Mouse (Mus musculus): ENCODE data around the gene Spata17. TPM values are rescaled to one million over a fixed set of nuclear protein-coding genes. Genes with fewer than 3 reads are reported as not detected.

The Spata17 gene
- polyA plus RNA-seq, 2 experiments, result 0.10 to 0.12 TPM

DNA sequence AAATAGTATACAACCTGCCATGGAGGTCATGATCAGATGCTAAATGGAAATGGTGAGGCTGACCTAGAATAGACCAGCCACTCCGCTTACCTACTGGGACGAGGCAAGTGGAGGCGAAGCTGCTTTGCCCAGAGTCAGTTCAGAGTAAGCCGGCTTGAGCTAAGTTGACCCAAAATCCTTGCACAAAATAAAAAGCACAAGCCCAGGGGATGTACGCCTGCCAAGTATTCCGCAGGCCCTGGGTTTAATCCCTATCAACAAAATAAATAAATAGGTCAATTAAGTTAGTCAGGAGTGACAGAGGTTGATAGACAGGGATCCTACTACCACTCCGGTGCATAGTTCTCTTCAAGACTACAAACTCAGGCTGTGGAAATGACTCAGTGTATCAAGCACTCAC is 207.0 kb downstream of the Spata17 start:
- no peaks in the 10 kb centered on the region for H3K4me1 ChIP-seq (replicated peaks; ENCODE audit: control insufficient read depth in 2 of 2, insufficient read depth in 2 of 2, low read length in 1 of 2)
- ATAC-seq (ENCODE audit: insufficient read depth) (no peak), DNase-seq (ENCODE audit: low read depth in 3 of 3, low spot score in 3 of 3) (no peak)
- H3K4me2 ChIP-seq (ENCODE audit: low read depth), result no peak overlapping the region
- H3K9ac ChIP-seq (replicated peaks), result no peak overlapping the region
- H3K36me3 ChIP-seq (replicated peaks; ENCODE audit: control insufficient read depth, insufficient read depth, low read depth), result no peaks in the 10 kb centered on the region
- H3K27ac ChIP-seq, result no peak overlapping the region
- WGBS (ENCODE audit: insufficient replicate concordance), result 77% methylated on average over 7 of the region's 7 CpGs
- no peak overlapping the region for H3K4me3 ChIP-seq (ENCODE audit: insufficient read depth in 1 of 2, low read depth in 2 of 2, low read length in 2 of 2)
- H3K27me3 ChIP-seq (ENCODE audit: control insufficient read depth, insufficient read depth, low read length), result no peaks in the 10 kb centered on the region
- H3K9me3 ChIP-seq (ENCODE audit: control insufficient read depth, low read length), result no peaks in the 10 kb centered on the region
- no peak for TF ChIP-seq CTCF (IDR thresholded peaks at IDR 0.05; ENCODE audit: low read depth)
- TF ChIP-seq EP300 (IDR thresholded peaks at IDR 0.05; ENCODE audit: low read depth), result no peak

DNA sequence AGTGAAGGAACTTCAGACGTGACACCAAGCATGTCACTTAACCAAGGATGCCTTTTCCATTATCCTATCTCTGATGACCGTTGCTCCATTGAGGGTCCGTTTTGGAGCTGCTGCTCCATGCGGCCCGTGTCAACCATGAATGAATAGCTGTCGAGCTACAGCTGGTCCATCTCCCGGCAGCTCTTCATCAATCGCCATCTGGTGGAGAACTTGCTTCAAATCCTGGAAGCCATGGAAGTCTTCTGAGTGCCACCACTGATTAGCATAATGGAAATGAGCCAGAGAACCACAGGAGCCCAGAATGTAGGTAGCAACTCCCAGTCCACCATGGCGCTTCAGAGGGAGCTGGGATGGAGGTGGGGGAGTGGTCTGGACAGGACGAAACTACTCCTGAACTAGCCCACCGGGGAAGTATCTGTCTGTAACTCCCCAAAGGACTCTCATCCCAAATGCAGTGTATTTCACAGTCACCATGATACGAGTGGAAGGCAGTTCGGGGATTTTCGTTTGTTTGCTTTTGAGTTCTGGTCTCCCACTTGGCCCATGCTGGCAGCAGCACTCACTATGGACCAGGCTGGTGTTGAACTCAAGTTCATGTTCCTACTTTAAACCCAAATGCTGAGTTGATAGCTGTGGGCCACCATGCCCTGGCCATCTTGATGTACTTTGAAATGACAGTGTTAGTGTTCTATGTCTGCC is 208.9 kb downstream of the Spata17 start:
- Histone ChIP-seq H3K4me3 (ENCODE audit: insufficient read depth in 1 of 2, low read depth in 2 of 2, low read length in 2 of 2) (no peak overlapping the region), H3K4me2 (ENCODE audit: low read depth) (no peak overlapping the region), H3K9ac (replicated peaks) (no peak overlapping the region), H3K4me1 (replicated peaks; ENCODE audit: control insufficient read depth in 2 of 2, insufficient read depth in 2 of 2, low read length in 1 of 2) (no peaks in the 10 kb centered on the region), H3K27ac (no peak overlapping the region), H3K9me3 (ENCODE audit: control insufficient read depth, low read length) (no peaks in the 10 kb centered on the region), H3K36me3 (replicated peaks; ENCODE audit: control insufficient read depth, insufficient read depth, low read depth) (no peaks in the 10 kb centered on the region), H3K27me3 (ENCODE audit: control insufficient read depth, insufficient read depth, low read length) (no peaks in the 10 kb centered on the region)
- no peak for TF ChIP-seq EP300 (IDR thresholded peaks at IDR 0.05; ENCODE audit: low read depth)
- TF ChIP-seq CTCF (IDR thresholded peaks at IDR 0.05; ENCODE audit: low read depth), result no peak
- 69% methylated on average over 14 of the region's 14 CpGs for WGBS (ENCODE audit: insufficient replicate concordance)
- ATAC-seq (ENCODE audit: insufficient read depth) (no peak), DNase-seq (ENCODE audit: low read depth in 3 of 3, low spot score in 3 of 3) (no peak)

DNA sequence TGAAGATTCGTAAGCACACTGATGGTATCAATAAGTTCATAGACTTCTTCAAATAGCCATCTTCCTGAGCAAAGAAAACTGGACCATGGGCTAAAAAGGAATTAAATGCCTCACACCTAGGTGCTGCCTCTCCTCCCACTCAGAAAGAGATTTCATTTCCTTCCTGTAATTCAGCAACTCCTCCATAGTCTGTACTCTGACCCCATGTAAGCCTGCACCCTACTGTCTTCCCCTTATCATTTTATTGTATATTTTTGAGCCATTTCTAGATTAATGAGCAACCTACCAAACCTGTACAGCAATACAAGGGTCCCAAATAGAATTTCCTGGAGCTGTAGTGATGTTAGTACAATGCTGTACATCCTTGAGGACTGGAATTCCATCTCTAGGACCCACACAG is 211.0 kb downstream of the Spata17 start:
- Histone ChIP-seq H3K9me3 (ENCODE audit: control insufficient read depth, low read length) (no peaks in the 10 kb centered on the region), H3K4me3 (ENCODE audit: insufficient read depth in 1 of 2, low read depth in 2 of 2, low read length in 2 of 2) (no peak overlapping the region), H3K4me1 (replicated peaks; ENCODE audit: control insufficient read depth in 2 of 2, insufficient read depth in 2 of 2, low read length in 1 of 2) (no peaks in the 10 kb centered on the region), H3K9ac (replicated peaks) (no peak overlapping the region), H3K36me3 (replicated peaks; ENCODE audit: control insufficient read depth, insufficient read depth, low read depth) (no peaks in the 10 kb centered on the region), H3K27me3 (ENCODE audit: control insufficient read depth, insufficient read depth, low read length) (no peaks in the 10 kb centered on the region), H3K4me2 (ENCODE audit: low read depth) (no peak overlapping the region), H3K27ac (no peak overlapping the region)
- DNase-seq (ENCODE audit: low read depth in 3 of 3, low spot score in 3 of 3) (no peak), ATAC-seq (ENCODE audit: insufficient read depth) (no peak)
- 63% methylated on average over 1 of the region's 1 CpGs for WGBS (ENCODE audit: insufficient replicate concordance)
- TF ChIP-seq CTCF (IDR thresholded peaks at IDR 0.05; ENCODE audit: low read depth) (no peak), EP300 (IDR thresholded peaks at IDR 0.05; ENCODE audit: low read depth) (no peak)

DNA sequence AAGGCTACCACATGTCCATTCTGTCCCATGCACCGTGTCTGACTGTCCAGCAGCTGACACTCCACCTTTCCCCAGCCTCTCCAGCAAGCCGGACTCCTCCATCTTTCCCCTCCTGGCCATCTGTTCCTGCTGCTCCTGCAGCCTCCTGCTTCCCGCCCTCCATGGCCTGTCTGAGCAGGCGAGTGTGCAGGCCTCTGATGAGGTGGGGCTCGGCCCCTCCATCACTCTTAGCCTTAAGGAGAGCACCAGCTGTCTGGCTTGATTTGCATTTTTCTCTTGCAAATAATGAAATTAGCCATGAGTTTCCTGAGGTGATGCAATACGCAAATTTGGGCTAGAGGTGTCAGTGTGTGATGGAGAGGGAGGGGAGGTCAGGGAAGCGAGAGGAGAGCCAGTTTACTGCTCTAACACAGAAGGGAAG is 211.8 kb downstream of the Spata17 start:
- no peaks in the 10 kb centered on the region for H3K4me1 ChIP-seq (replicated peaks; ENCODE audit: control insufficient read depth in 2 of 2, insufficient read depth in 2 of 2, low read length in 1 of 2)
- H3K27me3 ChIP-seq (ENCODE audit: control insufficient read depth, insufficient read depth, low read length), result no peaks in the 10 kb centered on the region
- H3K4me2 ChIP-seq (ENCODE audit: low read depth), result no peak overlapping the region
- 61% methylated on average over 7 of the region's 7 CpGs for WGBS (ENCODE audit: insufficient replicate concordance)
- H3K4me3 ChIP-seq (ENCODE audit: insufficient read depth in 1 of 2, low read depth in 2 of 2, low read length in 2 of 2), result no peak overlapping the region
- DNase-seq (ENCODE audit: low read depth in 3 of 3, low spot score in 3 of 3) (no peak), ATAC-seq (ENCODE audit: insufficient read depth) (no peak)
- H3K9ac ChIP-seq (replicated peaks), result no peak overlapping the region
- no peak overlapping the region for H3K27ac ChIP-seq
- no peaks in the 10 kb centered on the region for H3K9me3 ChIP-seq (ENCODE audit: control insufficient read depth, low read length)
- H3K36me3 ChIP-seq (replicated peaks; ENCODE audit: control insufficient read depth, insufficient read depth, low read depth), result no peaks in the 10 kb centered on the region
- no peak for TF ChIP-seq CTCF (IDR thresholded peaks at IDR 0.05; ENCODE audit: low read depth)
- TF ChIP-seq EP300 (IDR thresholded peaks at IDR 0.05; ENCODE audit: low read depth), result no peak

DNA sequence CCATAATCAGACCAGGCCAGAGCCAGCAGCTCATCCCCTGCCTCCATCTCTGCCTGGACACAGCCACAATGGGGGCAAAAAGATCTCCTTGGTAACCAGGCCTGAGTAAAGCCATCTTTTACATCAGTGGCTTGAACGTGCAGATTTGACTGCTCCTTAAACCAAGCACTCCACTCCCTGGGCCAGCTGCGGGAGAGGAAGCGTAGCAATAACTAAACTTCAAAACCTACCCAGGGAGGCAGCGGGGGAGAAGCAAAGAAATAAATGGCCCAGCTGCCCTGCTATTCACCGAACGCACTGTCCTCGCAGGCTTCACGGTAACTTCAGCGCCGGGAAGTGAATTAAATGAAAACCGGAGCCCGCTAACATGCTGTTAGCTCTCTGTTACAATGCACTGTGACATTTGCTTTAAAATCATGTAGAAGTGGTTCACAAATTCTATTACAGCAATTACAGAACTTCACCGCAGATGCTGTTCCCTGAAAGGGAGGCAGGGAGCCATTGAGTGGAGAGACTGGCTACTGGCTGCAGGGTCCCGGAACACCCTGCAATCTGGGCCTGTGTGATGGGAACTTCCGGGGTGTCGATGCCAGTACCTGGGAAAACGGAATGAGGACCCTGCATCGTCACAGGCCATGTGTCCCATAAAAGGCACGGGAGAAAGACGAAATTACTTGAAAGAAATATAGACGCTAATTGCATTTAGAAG is 217.5 kb downstream of the Spata17 start:
- no peak for DNase-seq (ENCODE audit: low read depth in 3 of 3, low spot score in 3 of 3)
- no peak overlapping the region for H3K9ac ChIP-seq (replicated peaks)
- no peak overlapping the region for H3K4me2 ChIP-seq (ENCODE audit: low read depth)
- WGBS (ENCODE audit: insufficient replicate concordance), result 81% methylated on average over 21 of the region's 21 CpGs
- no peaks in the 10 kb centered on the region for H3K4me1 ChIP-seq (replicated peaks; ENCODE audit: control insufficient read depth in 2 of 2, insufficient read depth in 2 of 2, low read length in 1 of 2)
- no peaks in the 10 kb centered on the region for H3K36me3 ChIP-seq (replicated peaks; ENCODE audit: control insufficient read depth, insufficient read depth, low read depth)
- TF ChIP-seq CTCF (IDR thresholded peaks at IDR 0.05; ENCODE audit: low read depth) (no peak), EP300 (IDR thresholded peaks at IDR 0.05; ENCODE audit: low read depth) (no peak)
- H3K27ac ChIP-seq, result no peak overlapping the region
- no peaks in the 10 kb centered on the region for H3K27me3 ChIP-seq (ENCODE audit: control insufficient read depth, insufficient read depth, low read length)
- no peak for ATAC-seq (ENCODE audit: insufficient read depth)
- no peak overlapping the region for H3K4me3 ChIP-seq (ENCODE audit: insufficient read depth in 1 of 2, low read depth in 2 of 2, low read length in 2 of 2)
- H3K9me3 ChIP-seq (ENCODE audit: control insufficient read depth, low read length), result no peaks in the 10 kb centered on the region

Other genes starting within 250 kb of the Spata17 start
- not detected in 2 replicates for gene D1Pas1, start 248.0 kb downstream of the Spata17 start, polyA plus RNA-seq (2012; rRNA removed)
- gene D1Pas1, start 248.0 kb downstream of the Spata17 start, polyA plus RNA-seq (2014; fragmentation: Nextera tagmentation; extraction: Ambion mirVana), result not detected in 2 replicates
- 3.0 and 4.0 TPM in 2 replicates for gene Gpatch2, start within 50 bp of the Spata17 start, polyA plus RNA-seq (2012; rRNA removed)
- 3.3 and 3.8 TPM in 2 replicates for gene Gpatch2, start within 50 bp of the Spata17 start, polyA plus RNA-seq (2014; fragmentation: Nextera tagmentation; extraction: Ambion mirVana)

All from liver, embryonic 14.5 days (tissue).